Mouse (Mus musculus) intestine, embryonic 15.5 days (tissue): Measurements from ENCODE around the gene Terf2ip. TPM values are rescaled to one million over a fixed set of nuclear protein-coding genes. Genes with fewer than 3 reads are reported as not detected.

Experiments
- ATAC-seq: fragments of 200-750 bp; cut with Nextera tagmentation; 2 replicates; pipeline ENCODE4 v1.8.0; 2017; ENCODE audit warnings: moderate TSS enrichment, moderate library complexity
- H3K27ac ChIP-seq: fragments of 300-500 bp; sonication (generic); 2 replicates; pipeline ENCODE4 v1.5.1; 2015; ENCODE audit warnings: mild to moderate bottlenecking, inconsistent platforms
- H3K27me3 ChIP-seq: fragments of 300-500 bp; sonication (generic); replicated peaks from 2 replicates; pipeline ENCODE4 v1.6.1; 2015; ENCODE audit warnings: inconsistent platforms
- H3K36me3 ChIP-seq: fragments of 300-500 bp; sonication (generic); 2 replicates; pipeline ENCODE4 v1.6.1; 2015; ENCODE audit warnings: inconsistent platforms
- H3K4me1 ChIP-seq: fragments of 300-500 bp; sonication (generic); replicated peaks from 2 replicates; pipeline ENCODE4 v1.6.1; 2015; ENCODE audit warnings: inconsistent platforms
- H3K4me2 ChIP-seq: fragments of 300-500 bp; sonication (generic); replicated peaks from 2 replicates; pipeline ENCODE4 v1.6.1; 2015; ENCODE audit warnings: mild to moderate bottlenecking, inconsistent platforms
- H3K4me3 ChIP-seq: fragments of 300-500 bp; sonication (generic); replicated peaks from 2 replicates; pipeline ENCODE4 v1.5.1; 2015; ENCODE audit warnings: inconsistent platforms
- H3K9ac ChIP-seq: fragments of 300-500 bp; sonication (generic); 2 replicates; pipeline ENCODE4 v1.6.1; 2015; ENCODE audit warnings: inconsistent platforms
- H3K9me3 ChIP-seq: fragments of 300-500 bp; sonication (generic); 2 replicates; pipeline ENCODE4 v1.6.1; 2016; ENCODE audit warnings: inconsistent platforms
- WGBS: fragments of 180-500 bp; shearing (Covaris S2); methylation state at CpG from one replicate; pipeline ENCODE4 v1.1.7; 2015; 5-methylcytosine and 5-hydroxymethylcytosine counted together
- polyA plus RNA-seq: library from polyadenylated mRNA; unstranded; fragments of >200 nt; fragmentation: Nextera tagmentation; extraction: Ambion mirVana; gene quantifications from 2 replicates; pipeline ENCODE4 v1.2.1, GENCODE M21; 2015

Terf2ip gene
- polyA plus RNA-seq, 1 experiment from 2014 or later: 18.2 TPM

DNA sequence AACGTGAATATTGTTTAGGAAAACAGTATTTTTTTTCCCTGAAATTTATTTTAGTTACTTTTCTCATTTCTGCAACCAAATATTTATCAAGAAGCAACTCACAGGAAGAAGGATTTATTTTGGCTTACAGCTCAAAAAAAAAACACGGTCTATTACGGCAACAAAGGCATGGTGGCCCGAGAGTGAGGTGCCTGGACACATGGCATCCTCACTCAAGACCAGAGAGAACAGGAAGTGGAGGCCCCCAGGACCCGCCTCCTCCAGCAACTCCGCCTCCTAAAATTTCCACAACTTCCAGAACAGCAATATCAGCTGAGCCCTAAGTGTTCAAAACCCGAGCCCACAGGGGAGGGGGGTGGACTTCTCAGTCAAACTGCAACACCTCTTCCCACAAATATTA lies 18.3 kb downstream of the Terf2ip start:
- Histone ChIP-seq H3K36me3 (no peaks in the 10 kb centered on the region), H3K4me3 (no peak overlapping the region), H3K9ac (no peak overlapping the region), H3K27ac (no peak overlapping the region), H3K27me3 (no peaks in the 10 kb centered on the region), H3K4me2 (no peak overlapping the region), H3K4me1 (no peaks in the 10 kb centered on the region), H3K9me3 (no peaks in the 10 kb centered on the region)
- no peak for ATAC-seq
- WGBS: 79% methylated on average over 7 of the region's 7 CpGs

DNA sequence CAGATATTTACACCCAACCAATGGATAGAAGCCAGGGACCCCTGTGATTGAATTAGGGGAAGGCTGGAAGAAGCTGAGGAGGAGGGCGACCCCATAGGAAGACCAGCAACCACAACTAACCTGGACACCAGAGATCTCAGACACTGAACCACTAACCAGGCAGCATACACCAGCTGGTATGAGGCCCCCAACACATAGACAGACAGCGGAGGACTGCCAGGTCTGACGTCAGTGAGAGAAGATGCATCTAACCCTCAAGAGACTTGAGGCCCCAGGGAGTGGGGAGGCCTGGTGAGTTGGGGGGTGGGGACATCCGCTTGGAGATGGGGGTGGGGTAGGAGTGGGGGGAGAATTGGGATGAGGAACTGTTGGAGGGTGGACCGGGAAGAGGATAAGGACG lies 19.5 kb downstream of the Terf2ip start:
- Histone ChIP-seq H3K4me1 (no peaks in the 10 kb centered on the region), H3K9me3 (no peaks in the 10 kb centered on the region), H3K27ac (no peak overlapping the region), H3K9ac (no peak overlapping the region), H3K4me2 (no peak overlapping the region), H3K36me3 (no peaks in the 10 kb centered on the region), H3K4me3 (no peak overlapping the region), H3K27me3 (no peaks in the 10 kb centered on the region)
- no peak for ATAC-seq
- WGBS: 48% methylated on average over 6 of the region's 6 CpGs

DNA sequence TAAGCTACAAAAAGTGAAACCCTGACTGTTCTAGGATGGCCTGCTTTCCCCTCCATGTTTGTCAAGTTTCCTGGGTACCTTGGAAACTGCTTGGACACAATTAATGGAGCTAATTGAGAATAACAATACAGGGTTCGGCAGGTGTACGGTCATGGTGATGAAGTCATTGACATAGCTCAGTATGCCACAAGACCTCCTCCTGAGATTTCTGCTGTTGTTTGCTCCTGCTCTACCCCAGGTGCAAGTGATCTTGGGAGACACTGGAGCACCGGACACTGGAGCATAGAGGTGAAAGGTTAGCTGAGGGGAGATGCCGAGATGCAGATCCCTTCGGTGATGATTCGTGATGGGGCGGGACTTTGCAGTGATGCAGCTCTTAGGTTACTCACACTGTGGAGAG lies 21.9 kb downstream of the Terf2ip start:
- 58% methylated on average over 7 of the region's 7 CpGs for WGBS
- no peak overlapping the region for H3K4me2 ChIP-seq
- H3K9ac ChIP-seq: no peak overlapping the region
- H3K36me3 ChIP-seq: no peaks in the 10 kb centered on the region
- H3K27ac ChIP-seq: no peak overlapping the region
- H3K4me1 ChIP-seq: no peaks in the 10 kb centered on the region
- H3K9me3 ChIP-seq: no peaks in the 10 kb centered on the region
- H3K27me3 ChIP-seq: no peaks in the 10 kb centered on the region
- no peak for ATAC-seq
- H3K4me3 ChIP-seq: no peak overlapping the region

DNA sequence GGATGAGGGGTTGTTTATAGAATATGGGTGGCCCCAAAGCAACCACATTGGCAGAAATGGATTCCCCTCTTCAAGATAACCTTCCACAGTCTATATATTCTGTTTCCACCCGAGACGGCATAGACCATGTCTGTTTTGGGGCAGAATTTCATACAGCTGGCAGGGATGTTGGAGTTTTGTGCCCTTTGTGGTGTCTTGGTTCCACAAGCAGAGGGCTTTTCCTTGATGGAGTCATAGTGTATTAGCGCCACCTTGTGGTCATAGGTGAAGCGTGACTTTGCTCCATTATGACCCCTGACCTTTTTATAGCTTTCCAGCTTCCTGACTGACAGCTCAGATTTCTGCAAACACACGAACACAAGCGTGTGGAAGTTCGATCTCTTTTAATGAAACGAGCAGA lies 23.4 kb downstream of the Terf2ip start:
- WGBS: 10% methylated on average over 8 of the region's 8 CpGs
- Histone ChIP-seq H3K4me3 (no peak overlapping the region), H3K4me2 (no peak overlapping the region), H3K27me3 (no peaks in the 10 kb centered on the region), H3K4me1 (no peaks in the 10 kb centered on the region), H3K36me3 (no peaks in the 10 kb centered on the region), H3K27ac (no peak overlapping the region), H3K9ac (no peak overlapping the region), H3K9me3 (no peaks in the 10 kb centered on the region)
- ATAC-seq: peak; percentile 65

DNA sequence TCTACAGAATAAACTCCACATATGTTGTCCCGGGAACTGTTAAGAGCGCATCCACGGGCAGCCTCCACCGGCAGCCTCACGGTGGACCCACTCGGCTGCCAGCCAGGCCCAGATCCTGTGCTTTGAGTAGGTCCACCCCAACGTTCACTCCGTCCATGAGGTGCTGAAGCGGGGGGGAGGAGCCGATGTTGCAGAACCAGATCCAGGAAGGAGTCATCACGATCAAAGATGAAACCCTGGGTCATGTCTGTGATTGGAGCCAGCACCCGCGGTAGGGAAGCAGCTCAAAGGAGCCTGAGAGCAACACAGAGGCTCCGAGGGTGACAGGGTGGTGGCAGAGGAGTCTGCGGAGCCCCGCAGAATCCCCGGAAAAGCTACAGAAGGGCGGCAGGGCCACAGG lies 26.3 kb downstream of the Terf2ip start:
- H3K4me2 ChIP-seq: no peak overlapping the region
- H3K9ac ChIP-seq: no peak overlapping the region
- no peaks in the 10 kb centered on the region for H3K27me3 ChIP-seq
- no peaks in the 10 kb centered on the region for H3K9me3 ChIP-seq
- no peak overlapping the region for H3K4me3 ChIP-seq
- no peaks in the 10 kb centered on the region for H3K36me3 ChIP-seq
- WGBS: 79% methylated on average over 18 of the region's 18 CpGs
- no peak for ATAC-seq
- H3K4me1 ChIP-seq: no peaks in the 10 kb centered on the region
- H3K27ac ChIP-seq: no peak overlapping the region

DNA sequence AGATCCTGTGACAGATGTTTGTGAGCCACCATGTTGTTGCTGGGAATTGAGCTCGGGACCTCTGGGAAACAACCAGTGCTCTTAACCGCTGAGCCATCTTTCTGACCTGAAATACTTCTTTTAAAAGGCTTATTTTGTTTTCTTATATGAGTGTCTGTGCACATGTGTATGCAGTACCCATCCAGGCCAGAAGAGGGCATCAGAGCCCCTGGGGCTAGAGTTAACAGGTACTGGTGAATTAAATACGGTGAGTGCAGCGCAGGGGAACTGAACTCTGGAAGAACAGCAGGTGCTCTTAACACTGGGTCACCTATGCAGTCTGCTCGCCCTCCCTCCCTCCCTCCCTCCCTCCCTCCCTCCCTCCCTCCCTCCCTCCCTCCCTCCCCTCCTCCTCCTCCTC lies 34.0 kb downstream of the Terf2ip start:
- Histone ChIP-seq H3K9me3 (no peaks in the 10 kb centered on the region), H3K4me1 (no peaks in the 10 kb centered on the region), H3K4me2 (no peak overlapping the region), H3K4me3 (no peak overlapping the region), H3K27ac (no peak overlapping the region), H3K36me3 (no peaks in the 10 kb centered on the region), H3K9ac (no peak overlapping the region), H3K27me3 (no peaks in the 10 kb centered on the region)
- ATAC-seq: no peak
- WGBS: 90% methylated on average over 5 of the region's 5 CpGs

DNA sequence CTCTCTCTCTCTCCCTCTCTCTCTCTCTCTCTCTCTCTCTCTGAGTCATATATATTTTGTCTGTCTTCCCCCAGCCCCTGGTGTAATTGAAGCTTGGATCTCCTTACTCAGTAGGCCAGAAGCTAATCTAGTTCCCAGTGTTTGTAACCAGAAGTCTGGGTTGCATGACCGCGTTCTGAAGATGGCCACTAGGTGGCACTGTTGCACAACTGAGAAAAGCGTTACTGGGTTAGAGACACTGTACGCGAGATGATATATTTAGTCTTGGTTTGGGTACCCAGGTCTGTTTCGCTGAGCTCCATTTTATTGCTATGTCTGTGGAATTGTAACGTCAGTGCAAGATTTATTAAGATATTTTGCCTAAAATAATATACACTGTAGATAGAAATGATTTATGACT lies 34.7 kb downstream of the Terf2ip start:
- Histone ChIP-seq H3K27ac (no peak overlapping the region), H3K4me2 (no peak overlapping the region), H3K36me3 (no peaks in the 10 kb centered on the region), H3K27me3 (no peaks in the 10 kb centered on the region), H3K9ac (no peak overlapping the region), H3K4me3 (no peak overlapping the region), H3K4me1 (no peaks in the 10 kb centered on the region), H3K9me3 (no peaks in the 10 kb centered on the region)
- WGBS: 4% methylated on average over 7 of the region's 7 CpGs
- ATAC-seq: peak; percentile 73

DNA sequence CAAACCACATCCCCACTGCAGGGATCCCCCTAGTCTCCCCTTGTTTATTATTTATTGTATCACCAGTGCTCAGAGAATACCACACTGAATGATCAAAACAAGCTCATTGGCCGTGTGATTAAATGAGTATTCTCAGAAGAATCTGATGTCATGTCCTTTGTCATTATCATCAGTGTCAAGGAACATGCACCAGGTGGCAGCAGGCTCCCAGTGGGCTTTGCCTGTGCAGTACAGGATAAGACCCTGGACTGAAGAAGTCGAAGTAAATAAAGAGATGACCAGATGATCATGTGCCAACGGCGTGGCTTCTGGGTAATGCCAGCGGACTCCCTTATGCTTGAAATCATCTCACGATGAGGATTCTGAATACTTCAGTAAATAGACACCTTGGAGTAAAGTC lies 37.1 kb downstream of the Terf2ip start:
- Histone ChIP-seq H3K27ac (no peak overlapping the region), H3K4me3 (no peak overlapping the region), H3K36me3 (no peaks in the 10 kb centered on the region), H3K9ac (no peak overlapping the region), H3K9me3 (no peaks in the 10 kb centered on the region), H3K4me1 (no peaks in the 10 kb centered on the region), H3K4me2 (no peak overlapping the region), H3K27me3 (no peaks in the 10 kb centered on the region)
- WGBS: 77% methylated on average over 6 of the region's 6 CpGs
- no peak for ATAC-seq

DNA sequence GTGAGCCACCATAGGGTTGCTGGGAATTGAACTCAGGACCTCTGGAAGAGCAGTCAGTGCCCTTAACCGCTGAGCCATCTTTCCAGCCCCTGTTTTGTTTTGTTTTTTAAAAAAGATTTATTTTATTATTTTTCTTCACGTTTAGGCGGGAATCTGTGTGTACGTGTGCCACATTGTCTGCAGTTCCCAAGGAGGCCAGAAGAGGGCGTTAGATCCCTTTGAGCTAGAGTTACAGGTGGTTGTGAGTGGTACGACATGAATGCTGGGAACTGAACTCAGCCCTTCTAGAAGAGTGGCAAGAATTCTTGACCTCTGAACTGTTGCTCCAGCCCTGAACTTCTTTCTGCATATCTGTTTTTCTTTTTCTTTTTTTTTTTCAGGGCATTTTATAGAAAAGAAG lies 38.8 kb downstream of the Terf2ip start:
- Histone ChIP-seq H3K4me3 (no peak overlapping the region), H3K27me3 (no peaks in the 10 kb centered on the region), H3K36me3 (no peaks in the 10 kb centered on the region), H3K27ac (no peak overlapping the region), H3K9ac (no peak overlapping the region), H3K4me1 (no peaks in the 10 kb centered on the region), H3K9me3 (no peaks in the 10 kb centered on the region), H3K4me2 (no peak overlapping the region)
- WGBS: 83% methylated on average over 6 of the region's 6 CpGs
- ATAC-seq: no peak

DNA sequence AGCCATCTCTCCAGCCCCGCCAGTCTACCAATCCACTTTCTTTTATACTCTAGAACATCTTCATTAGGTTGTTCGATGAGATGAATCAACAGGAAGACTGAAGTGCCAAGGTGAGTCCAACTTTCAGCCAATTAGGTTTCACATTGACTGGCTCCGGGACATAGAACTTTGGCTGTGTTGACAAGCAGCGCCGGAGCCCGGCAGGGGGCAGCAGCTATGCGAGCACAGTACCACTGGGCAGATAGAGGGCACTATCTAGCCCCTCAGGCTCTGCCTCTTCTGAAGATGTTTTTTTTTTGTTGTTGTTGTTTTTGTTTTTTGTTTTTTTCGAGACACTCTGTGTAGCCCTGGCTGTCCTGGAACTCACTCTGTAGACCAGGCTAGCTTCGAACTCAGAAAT lies 40.3 kb downstream of the Terf2ip start:
- 75% methylated on average over 9 of the region's 9 CpGs for WGBS

DNA sequence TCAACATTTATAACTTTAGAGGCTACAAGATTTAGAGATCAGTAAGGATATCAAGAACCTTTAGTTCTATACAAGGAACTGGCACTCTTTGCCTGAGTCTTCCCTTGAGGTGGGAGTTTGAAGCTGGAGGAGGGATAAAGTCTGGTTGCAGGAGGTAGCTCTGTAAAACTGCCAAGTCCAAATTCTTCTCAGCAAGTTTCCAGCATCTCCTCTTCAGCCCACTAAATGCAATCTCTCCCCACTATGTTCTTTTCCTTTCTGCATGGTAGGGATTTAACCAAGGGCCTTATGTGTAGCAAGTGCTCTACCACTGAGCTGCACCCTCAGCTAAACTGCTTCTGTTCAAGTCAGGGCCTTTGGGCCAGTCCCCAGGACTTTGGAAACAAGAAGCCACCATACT lies 43.3 kb downstream of the Terf2ip start:
- Histone ChIP-seq H3K4me1 (no peaks in the 10 kb centered on the region), H3K9me3 (no peaks in the 10 kb centered on the region), H3K27ac (no peak overlapping the region), H3K4me2 (no peak overlapping the region), H3K36me3 (no peaks in the 10 kb centered on the region), H3K9ac (no peak overlapping the region), H3K27me3 (no peaks in the 10 kb centered on the region), H3K4me3 (no peak overlapping the region)
- no peak for ATAC-seq

More for the DNA sequence above, 40.3 kb downstream of the Terf2ip start:
- H3K27me3 ChIP-seq: no peaks in the 10 kb centered on the region
- no peaks in the 10 kb centered on the region for H3K4me1 ChIP-seq
- no peak overlapping the region for H3K4me2 ChIP-seq
- no peaks in the 10 kb centered on the region for H3K9me3 ChIP-seq
- ATAC-seq: no peak
- H3K36me3 ChIP-seq: no peaks in the 10 kb centered on the region
- no peak overlapping the region for H3K27ac ChIP-seq
- H3K4me3 ChIP-seq: no peak overlapping the region
- H3K9ac ChIP-seq: no peak overlapping the region

DNA sequence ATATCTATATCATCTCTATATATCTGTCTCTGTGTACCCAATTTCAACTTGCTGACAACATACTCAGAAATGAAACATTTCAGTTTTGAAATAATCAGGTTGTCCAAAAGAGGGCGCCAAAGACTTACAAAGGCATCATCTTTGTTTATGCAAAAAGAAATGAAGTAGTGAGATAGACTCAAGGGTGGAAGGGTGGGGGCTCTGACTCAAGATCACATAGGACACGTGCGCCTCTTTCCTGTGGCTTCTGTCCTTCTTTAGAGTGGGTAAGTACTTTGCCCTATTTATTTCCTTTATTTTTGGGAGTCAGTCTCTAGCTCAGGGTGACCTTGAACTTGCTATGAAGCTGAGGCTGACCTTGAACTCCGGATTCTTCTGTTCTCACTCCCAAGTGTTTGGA lies 50.2 kb downstream of the Terf2ip start:
- ATAC-seq: no peak
- WGBS: 32% methylated on average over 4 of the region's 4 CpGs

More for the DNA sequence above, 50.2 kb downstream of the Terf2ip start:
- Histone ChIP-seq H3K9ac (no peak overlapping the region), H3K9me3 (no peaks in the 10 kb centered on the region), H3K27ac (no peak overlapping the region), H3K4me2 (no peak overlapping the region), H3K4me3 (no peak overlapping the region), H3K36me3 (no peaks in the 10 kb centered on the region), H3K4me1 (no peaks in the 10 kb centered on the region), H3K27me3 (no peaks in the 10 kb centered on the region)
